Mouse (Mus musculus): Measurements from ENCODE around the gene Adamts16. TPM values are rescaled to one million over a fixed set of nuclear protein-coding genes. Genes with fewer than 3 reads are reported as not detected.

Adamts16 gene
- polyA plus RNA-seq, 1 experiment from 2014 or later, result 0.38 TPM

DNA sequence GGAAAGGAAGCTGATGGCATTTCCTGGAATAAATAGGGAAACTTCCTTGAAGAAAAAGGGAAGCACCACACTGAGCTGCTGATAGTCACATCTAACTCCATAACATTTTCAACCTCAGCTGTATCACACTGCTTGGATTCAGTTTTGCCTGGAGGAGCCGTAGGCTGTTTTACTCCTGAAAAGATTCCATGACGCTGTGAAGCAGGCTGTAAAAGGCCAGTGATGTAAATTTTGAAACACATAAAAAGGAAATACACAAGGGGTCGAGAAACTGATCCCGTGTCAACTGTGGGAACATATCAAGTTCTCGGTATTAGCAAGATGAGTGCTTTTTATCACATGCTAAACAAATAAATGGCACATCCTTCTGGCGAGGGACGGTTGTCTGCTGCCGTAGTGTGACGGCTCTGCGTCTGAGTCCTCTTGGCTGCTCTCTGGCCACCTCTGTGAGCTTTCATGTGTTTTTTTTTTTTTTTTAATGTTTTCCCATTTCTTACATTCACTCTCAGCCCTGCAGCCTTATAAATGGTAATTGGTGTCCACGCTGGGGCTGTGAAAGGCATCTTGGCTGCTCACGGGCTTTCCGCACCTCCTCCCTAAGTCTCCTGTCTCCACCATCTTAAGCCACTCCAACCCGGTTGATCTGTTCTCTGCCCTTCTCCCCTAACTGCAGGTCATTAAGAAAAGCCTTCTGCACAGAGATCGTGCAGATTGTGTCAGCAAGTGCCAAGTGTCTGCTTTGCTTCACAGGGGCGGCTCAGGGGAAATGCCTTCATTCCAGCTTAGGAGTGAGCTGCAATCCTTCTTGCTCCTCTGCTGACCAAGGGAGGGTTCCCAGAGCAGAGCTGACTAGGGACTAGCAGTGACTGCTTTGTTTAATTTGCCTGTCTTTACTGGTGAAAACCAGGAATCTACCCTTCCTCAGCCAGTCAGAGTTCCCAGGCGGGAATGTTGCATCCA, 101.0 kb downstream of the Adamts16 start:
- Histone ChIP-seq H3K27me3 (ENCODE audit: insufficient read depth, poor library complexity, severe bottlenecking) (peaks cover 50% of the 10 kb centered on the region), H3K9me3 (no peaks in the 10 kb centered on the region), H3K4me1 (peaks cover 28% of the 10 kb centered on the region), H3K4me3 (peak overlapping the region; percentile 40), H3K27ac (peak overlapping the region; percentile 26; the same call in 1 of the 2 replicates), H3K36me3 (no peaks in the 10 kb centered on the region)
- peak; percentile 82 for DNase-seq (ENCODE audit: low spot score)
- WGBS, result 30% methylated on average over 17 of the region's 17 CpGs

DNA sequence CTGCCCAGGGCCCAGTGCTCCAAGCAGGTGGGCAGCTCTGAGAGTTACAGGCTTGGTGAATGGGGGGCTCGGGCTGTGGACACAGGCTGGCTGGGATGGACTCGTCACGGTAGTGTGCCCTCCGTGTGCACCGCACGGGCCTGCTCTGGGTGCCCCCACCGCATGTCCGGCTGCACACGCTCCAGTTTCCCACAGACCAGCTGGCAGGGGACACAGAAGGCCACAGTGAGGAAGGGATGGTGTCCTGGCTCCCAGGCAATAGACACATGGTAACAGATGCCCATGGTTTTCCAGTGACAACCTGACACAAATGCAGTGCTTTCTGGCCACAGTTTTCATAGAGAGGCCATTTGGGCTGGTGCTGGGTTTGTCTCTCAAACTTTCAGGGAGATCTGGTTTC, 102.8 kb downstream of the Adamts16 start:
- DNase-seq (ENCODE audit: low spot score), result no peak
- Histone ChIP-seq H3K36me3 (no peaks in the 10 kb centered on the region), H3K27me3 (ENCODE audit: insufficient read depth, poor library complexity, severe bottlenecking) (peaks cover 48% of the 10 kb centered on the region), H3K4me3 (no peak overlapping the region), H3K9me3 (no peaks in the 10 kb centered on the region), H3K4me1 (peaks cover 28% of the 10 kb centered on the region), H3K27ac (0 out of 2 replicates have a peak overlapping the region, but pooled peaks have one; percentile 33)
- WGBS, result 88% methylated on average over 9 of the region's 9 CpGs

GRCm38 (mm10) chr13:70736409-70736808, 105.2 kb downstream of the Adamts16 start:
- Histone ChIP-seq H3K4me1 (peaks cover 28% of the 10 kb centered on the region), H3K27ac (no peak overlapping the region), H3K9me3 (no peaks in the 10 kb centered on the region), H3K27me3 (ENCODE audit: insufficient read depth, poor library complexity, severe bottlenecking) (peaks cover 28% of the 10 kb centered on the region), H3K36me3 (no peaks in the 10 kb centered on the region), H3K4me3 (no peak overlapping the region)
- 40% methylated on average over 4 of the region's 4 CpGs for WGBS
- no peak for DNase-seq (ENCODE audit: low spot score)

GRCm38 (mm10) chr13:70734640-70735039, 107.0 kb downstream of the Adamts16 start:
- Histone ChIP-seq H3K4me3 (no peak overlapping the region), H3K9me3 (no peaks in the 10 kb centered on the region), H3K36me3 (no peaks in the 10 kb centered on the region), H3K4me1 (peaks cover 22% of the 10 kb centered on the region), H3K27me3 (ENCODE audit: insufficient read depth, poor library complexity, severe bottlenecking) (peaks cover 24% of the 10 kb centered on the region; the same call in 1 of the 2 replicates), H3K27ac (no peak overlapping the region)
- no peak for DNase-seq (ENCODE audit: low spot score)
- 82% methylated on average over 5 of the region's 5 CpGs for WGBS

DNA sequence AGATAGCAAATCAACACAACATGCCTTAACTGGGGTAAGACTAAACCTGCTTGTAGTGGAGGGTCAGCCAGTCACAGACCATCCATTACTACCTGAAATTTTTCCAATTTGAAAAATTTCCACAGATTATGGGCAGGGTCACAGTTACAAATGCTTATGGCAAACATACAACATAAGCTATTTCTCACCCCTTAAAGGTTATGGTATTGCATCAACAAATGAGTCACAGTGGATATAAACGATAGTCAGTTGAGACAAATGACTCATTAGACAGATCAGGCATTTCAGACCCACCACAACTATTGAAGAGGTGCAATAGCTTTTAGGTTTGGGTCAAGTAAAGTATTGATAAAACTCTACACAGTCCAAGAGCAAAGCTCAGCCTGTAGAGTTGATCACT, 107.7 kb downstream of the Adamts16 start:
- Histone ChIP-seq H3K27ac (no peak overlapping the region), H3K9me3 (no peaks in the 10 kb centered on the region), H3K4me1 (peaks cover 22% of the 10 kb centered on the region), H3K27me3 (ENCODE audit: insufficient read depth, poor library complexity, severe bottlenecking) (peaks cover 25% of the 10 kb centered on the region; the same call in 1 of the 2 replicates), H3K36me3 (no peaks in the 10 kb centered on the region), H3K4me3 (no peak overlapping the region)
- 91% methylated on average over 1 of the region's 1 CpGs for WGBS
- DNase-seq (ENCODE audit: low spot score), result no peak

DNA sequence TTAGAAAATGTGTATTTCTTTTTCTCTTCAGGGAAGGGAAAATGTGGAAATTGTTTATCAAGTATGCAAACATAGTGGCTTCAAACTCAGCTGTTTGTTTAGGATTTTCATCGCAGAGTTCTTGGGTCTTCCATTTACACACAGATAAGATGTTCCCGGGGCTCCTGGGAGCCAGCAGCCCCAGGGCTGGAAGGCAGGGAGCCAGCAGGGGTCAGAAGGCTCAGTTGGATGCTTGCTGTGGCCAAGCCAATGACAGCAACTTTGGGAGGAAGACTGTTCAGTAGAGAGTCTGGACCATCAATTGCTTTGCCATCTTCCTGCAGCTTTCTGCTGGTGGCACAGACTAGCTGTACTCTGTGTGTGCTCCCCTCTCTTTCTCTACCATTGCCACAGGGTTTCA, 108.4 kb downstream of the Adamts16 start:
- Histone ChIP-seq H3K9me3 (no peaks in the 10 kb centered on the region), H3K4me1 (peaks cover 22% of the 10 kb centered on the region), H3K4me3 (no peak overlapping the region), H3K27me3 (ENCODE audit: insufficient read depth, poor library complexity, severe bottlenecking) (peaks cover 24% of the 10 kb centered on the region; the same call in 1 of the 2 replicates), H3K27ac (no peak overlapping the region), H3K36me3 (no peaks in the 10 kb centered on the region)
- WGBS, result 22% methylated on average over 2 of the region's 2 CpGs
- no peak for DNase-seq (ENCODE audit: low spot score)

DNA sequence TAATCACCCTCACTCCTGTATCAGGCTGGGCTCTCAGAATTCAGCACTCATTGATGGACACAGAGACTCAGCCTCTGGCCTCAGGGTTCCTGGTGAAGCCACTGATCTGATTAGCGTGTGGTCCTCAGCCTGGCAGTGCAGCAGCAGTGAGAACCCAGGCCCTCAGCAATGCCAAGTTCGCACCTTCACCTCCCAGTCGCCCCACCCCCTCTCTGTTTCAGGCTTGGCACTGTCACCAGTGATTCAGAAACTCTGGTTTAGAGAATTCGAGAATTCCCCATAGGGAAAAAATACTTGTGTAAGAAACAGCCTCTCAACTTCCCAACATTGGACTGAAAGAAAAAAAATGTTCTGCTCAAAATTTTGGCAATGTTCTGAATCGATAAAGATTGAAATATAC, 108.8 kb downstream of the Adamts16 start:
- no peak for DNase-seq (ENCODE audit: low spot score)
- H3K27ac ChIP-seq, result no peak overlapping the region
- WGBS, result 67% methylated on average over 5 of the region's 5 CpGs
- H3K27me3 ChIP-seq (ENCODE audit: insufficient read depth, poor library complexity, severe bottlenecking), result peaks cover 20% of the 10 kb centered on the region; the same call in 1 of the 2 replicates
- no peak overlapping the region for H3K4me3 ChIP-seq
- H3K9me3 ChIP-seq, result no peaks in the 10 kb centered on the region
- H3K36me3 ChIP-seq, result no peaks in the 10 kb centered on the region
- peaks cover 22% of the 10 kb centered on the region for H3K4me1 ChIP-seq

DNA sequence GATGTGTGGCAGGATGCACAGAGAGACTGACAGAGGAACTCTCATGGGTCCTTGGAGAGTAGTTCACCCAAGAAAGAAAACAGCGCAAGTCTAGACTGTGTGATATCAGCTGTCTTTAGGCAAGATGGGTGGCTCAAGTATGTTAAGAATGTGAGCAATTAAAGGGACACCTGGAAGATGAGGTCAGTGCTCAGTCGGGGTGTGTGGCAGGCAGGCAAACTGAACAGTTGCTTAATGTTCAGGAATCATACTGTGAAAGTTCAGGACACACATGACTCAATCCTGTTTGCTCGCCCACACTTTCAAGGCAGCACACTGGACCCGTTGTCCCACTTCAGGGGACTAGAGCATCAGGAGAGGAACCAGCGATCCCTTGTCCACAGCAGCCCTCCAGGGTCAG, 110.3 kb downstream of the Adamts16 start:
- Histone ChIP-seq H3K27ac (no peak overlapping the region), H3K27me3 (ENCODE audit: insufficient read depth, poor library complexity, severe bottlenecking) (peaks cover 20% of the 10 kb centered on the region; the same call in 1 of the 2 replicates), H3K4me1 (peaks cover 14% of the 10 kb centered on the region), H3K36me3 (no peaks in the 10 kb centered on the region), H3K4me3 (no peak overlapping the region), H3K9me3 (no peaks in the 10 kb centered on the region)
- 57% methylated on average over 5 of the region's 5 CpGs for WGBS
- no peak for DNase-seq (ENCODE audit: low spot score)

DNA sequence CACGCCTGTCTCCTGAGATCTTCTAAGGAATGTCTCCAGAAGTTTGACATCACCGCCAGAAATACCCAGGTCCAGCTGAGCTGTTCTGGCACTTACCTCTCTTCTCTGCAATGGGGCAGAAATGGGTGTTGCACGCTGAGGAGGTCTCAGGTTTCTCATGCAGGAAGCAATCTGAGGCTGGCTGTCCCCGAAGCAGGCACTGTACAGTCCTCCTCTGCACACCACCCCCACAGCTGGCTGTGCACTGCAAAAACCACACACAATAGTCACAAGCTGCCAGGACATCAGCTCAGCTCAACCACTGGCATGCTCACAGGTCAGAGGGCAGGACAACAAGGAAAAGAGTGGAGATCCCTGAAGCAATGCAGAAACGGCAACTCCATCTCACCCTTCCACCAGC, 111.6 kb downstream of the Adamts16 start:
- no peak overlapping the region for H3K4me3 ChIP-seq
- no peak overlapping the region for H3K27ac ChIP-seq
- 53% methylated on average over 5 of the region's 5 CpGs for WGBS
- peaks cover 12% of the 10 kb centered on the region for H3K4me1 ChIP-seq
- H3K9me3 ChIP-seq, result no peaks in the 10 kb centered on the region
- peaks cover 13% of the 10 kb centered on the region; the same call in 1 of the 2 replicates for H3K27me3 ChIP-seq (ENCODE audit: insufficient read depth, poor library complexity, severe bottlenecking)
- no peaks in the 10 kb centered on the region for H3K36me3 ChIP-seq
- no peak for DNase-seq (ENCODE audit: low spot score)

DNA sequence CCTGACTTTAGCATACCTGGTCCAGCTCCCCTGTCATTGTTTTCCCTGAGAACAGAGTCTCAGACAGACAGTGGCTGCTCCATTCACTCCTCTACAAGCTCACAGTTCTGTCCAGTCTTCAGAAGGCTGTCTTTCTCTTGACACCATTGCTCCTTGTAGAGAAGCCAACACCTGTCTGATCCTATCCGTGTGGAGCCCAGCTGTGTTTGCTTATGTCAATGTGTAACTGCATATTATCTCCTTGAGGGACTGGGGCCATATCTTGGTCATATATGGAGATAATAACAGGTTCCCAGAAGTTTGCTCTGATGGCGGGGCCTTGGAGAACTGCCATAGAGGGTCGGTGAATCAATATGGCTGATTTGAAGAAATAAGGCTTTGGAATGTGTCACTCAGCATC, 115.4 kb downstream of the Adamts16 start:
- H3K4me1 ChIP-seq, result peaks cover 24% of the 10 kb centered on the region
- 0 out of 2 replicates have a peak, but pooled peaks cover 7% of the 10 kb centered on the region for H3K27me3 ChIP-seq (ENCODE audit: insufficient read depth, poor library complexity, severe bottlenecking)
- H3K4me3 ChIP-seq, result no peak overlapping the region
- WGBS, result 83% methylated on average over 3 of the region's 3 CpGs
- peak; percentile 55 for DNase-seq (ENCODE audit: low spot score)
- no peaks in the 10 kb centered on the region for H3K9me3 ChIP-seq
- no peaks in the 10 kb centered on the region for H3K36me3 ChIP-seq
- H3K27ac ChIP-seq, result no peak overlapping the region

DNA sequence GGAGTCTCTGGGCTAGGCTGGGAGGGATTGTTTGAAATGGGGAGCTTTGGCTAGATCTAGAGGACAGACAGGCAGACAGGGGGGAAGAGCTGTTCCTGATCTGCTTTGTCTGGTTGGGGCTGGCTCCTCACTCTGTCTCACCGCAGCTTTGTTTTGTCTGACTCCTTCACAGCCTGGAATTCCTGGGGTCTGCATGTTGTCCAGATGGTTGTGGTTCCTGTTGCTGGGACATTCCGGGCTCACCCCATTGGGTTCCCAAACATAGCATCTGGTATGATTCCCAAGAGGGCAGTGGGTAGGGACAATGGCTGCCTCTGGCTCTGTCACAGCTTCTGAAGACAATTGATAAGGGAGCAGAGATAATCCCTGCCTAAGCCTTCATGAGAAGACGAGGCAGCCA, 117.0 kb downstream of the Adamts16 start:
- no peak overlapping the region for H3K27ac ChIP-seq
- H3K27me3 ChIP-seq (ENCODE audit: insufficient read depth, poor library complexity, severe bottlenecking), result 0 out of 2 replicates have a peak, but pooled peaks cover 7% of the 10 kb centered on the region
- peak; percentile 64 for DNase-seq (ENCODE audit: low spot score)

DNA sequence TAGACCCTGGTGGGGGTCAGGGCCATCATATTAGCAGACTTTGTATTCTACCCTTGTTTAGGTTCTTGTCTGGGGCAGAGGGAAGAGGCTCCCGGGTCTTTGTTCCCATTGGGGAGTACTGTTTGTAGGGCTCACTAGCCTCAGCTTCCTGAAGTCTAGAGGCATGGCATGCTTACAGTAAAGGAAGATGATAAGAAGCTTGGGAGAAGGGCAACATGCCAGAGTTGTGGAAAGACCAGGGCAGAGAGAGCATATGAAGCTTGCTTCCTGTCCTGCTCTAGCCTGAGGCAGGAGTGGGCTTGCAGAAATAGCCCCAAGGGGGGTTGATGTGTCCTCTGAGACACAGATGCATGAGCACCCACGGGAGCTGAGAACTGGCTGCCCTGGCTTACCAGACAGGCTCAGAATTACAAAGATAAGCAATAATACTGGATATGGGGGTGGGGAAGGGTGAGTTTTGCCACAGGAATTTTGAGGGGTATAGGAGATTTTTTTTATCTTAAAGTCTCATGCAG, 117.4 kb downstream of the Adamts16 start:
- Histone ChIP-seq H3K4me1 (peaks cover 14% of the 10 kb centered on the region), H3K9me3 (no peaks in the 10 kb centered on the region), H3K4me3 (no peak overlapping the region), H3K36me3 (no peaks in the 10 kb centered on the region), H3K27ac (peak overlapping the region; percentile 56; the same call in 1 of the 2 replicates), H3K27me3 (ENCODE audit: insufficient read depth, poor library complexity, severe bottlenecking) (0 out of 2 replicates have a peak, but pooled peaks cover 7% of the 10 kb centered on the region)
- 36% methylated on average over 2 of the region's 2 CpGs for WGBS
- no peak for DNase-seq (ENCODE audit: low spot score)

More for the DNA sequence above, 117.0 kb downstream of the Adamts16 start:
- 29% methylated on average over 3 of the region's 3 CpGs for whole genome bisulfite sequencing
- Histone ChIP-seq H3K9me3 (no peaks in the 10 kb centered on the region), H3K4me3 (no peak overlapping the region), H3K4me1 (peaks cover 14% of the 10 kb centered on the region), H3K36me3 (no peaks in the 10 kb centered on the region)

- Histone ChIP-seq H3K27ac (no peak overlapping the region), H3K27me3 (ENCODE audit: insufficient read depth, poor library complexity, severe bottlenecking) (0 out of 2 replicates have a peak, but pooled peaks cover 7% of the 10 kb centered on the region), H3K9me3 (no peaks in the 10 kb centered on the region), H3K4me1 (peaks cover 13% of the 10 kb centered on the region), H3K36me3 (no peaks in the 10 kb centered on the region), H3K4me3 (no peak overlapping the region)
- no peak for DNase-seq (ENCODE audit: low spot score)
- WGBS, result 32% methylated on average over 1 of the region's 1 CpGs
Measured at GRCm38 (mm10) chr13:70719994-70720393, 121.6 kb downstream of the Adamts16 start.

Measured in heart, embryonic 10.5 days (tissue).